Mouse (Mus musculus): ENCODE results near the gene Hibadh.

The Hibadh gene

DNA sequence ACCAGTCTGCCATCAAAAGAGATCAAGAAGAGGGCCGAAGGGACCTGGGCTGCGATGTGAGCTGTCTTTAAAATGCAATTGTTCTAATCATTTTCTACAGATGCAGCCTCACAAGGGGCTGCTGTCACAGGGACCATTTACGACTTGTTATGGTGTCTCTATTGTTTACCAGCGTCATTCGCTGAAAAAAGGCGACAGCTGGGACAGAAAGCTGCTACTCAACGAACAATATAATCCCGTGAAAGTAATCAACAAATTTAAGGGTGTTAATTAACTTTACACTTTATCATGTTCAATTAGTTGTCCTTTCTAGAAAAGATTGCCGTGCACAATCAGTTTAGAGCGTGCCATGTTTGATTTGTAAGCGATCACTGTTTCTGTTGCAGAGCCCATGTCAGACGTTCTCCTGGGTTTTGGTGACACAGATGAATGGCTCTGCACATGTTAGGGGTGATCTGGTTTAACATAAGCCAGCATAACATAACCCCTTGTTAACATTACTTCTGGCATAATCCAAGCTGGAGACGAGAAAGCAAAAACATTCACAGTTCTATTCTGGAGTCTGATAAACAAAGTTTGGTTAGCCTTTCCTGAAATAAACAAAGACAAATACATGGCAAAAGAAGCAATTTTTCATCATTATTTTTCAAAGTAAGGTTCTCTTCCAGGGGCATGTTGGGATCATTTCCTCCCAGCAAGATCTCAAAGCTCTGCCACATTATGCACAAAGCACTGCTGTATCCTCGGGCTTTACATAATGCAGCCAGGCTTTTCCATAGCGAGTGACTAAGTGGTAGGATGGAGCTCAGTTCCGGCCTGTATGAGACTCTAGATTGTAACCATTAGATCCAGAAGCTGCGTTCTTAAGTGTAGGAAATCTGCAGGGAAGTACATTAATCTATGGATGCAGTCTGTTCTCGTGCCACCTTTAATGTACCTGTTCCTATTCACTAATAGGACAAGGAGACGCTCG is 72.6 kb downstream of the Hibadh start:
- DNase-seq (ENCODE audit: low spot score in 2 of 2) = no peak

DNA sequence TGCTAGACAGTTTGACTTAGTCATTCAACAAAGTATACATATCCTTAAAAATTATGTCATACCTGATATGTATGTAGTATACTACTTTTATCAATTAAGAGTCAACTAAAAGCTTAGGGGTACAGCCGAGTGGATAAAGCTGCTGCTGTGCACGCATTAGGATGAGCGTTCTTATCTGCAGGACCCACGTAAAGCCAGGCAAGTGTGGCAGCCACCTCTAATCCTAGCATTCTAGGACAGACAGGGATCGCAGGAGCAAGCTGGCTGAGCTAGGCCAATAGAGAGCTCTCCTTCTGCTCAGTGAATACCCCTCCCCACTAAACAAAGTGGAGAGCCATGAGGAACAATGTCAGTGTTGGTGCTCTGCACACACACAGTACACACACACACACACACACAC is 75.0 kb downstream of the Hibadh start:
- no peak for DNase-seq (ENCODE audit: low spot score in 2 of 2)

DNA sequence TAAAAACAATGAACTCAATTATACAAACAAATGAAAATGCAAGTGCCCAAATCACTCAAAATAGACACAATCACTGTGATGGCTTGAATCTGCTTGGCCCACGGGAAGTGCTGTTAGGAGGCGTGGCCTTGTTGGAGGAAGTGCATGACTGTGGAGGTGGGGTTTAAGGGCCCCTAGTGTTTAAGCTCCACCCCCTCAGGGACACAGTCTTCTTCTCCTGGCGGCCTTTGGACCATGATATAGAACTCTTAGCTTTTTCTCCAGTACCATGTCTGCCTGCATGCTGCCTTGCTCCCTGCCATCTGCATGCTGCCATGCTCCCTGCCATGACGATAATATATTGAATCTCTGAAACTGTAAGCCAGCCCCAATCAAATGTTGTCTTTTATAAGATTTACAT is 77.2 kb downstream of the Hibadh start:
- DNase-seq (ENCODE audit: low spot score in 2 of 2) = no peak

DNA sequence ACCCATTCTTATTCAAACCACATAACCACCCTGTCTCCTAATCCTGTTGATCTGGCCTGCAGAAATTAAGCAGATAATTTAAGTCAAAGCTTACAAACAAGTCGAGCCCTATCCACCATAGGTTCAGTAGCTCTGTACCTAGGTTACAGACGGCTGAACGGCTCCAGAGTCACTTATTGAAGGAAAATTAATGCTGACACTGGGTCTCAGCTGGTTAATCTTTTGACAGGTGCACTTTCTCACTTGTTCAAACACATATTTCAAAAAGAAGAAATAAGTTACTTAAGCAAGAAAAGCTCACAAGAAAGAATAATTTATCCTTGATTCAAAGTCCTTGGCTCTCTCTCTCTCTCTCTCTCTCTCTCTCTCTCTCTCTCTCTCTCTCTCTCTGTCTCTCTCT is 81.1 kb downstream of the Hibadh start:
- DNase-seq (ENCODE audit: low spot score in 2 of 2) = no peak

DNA sequence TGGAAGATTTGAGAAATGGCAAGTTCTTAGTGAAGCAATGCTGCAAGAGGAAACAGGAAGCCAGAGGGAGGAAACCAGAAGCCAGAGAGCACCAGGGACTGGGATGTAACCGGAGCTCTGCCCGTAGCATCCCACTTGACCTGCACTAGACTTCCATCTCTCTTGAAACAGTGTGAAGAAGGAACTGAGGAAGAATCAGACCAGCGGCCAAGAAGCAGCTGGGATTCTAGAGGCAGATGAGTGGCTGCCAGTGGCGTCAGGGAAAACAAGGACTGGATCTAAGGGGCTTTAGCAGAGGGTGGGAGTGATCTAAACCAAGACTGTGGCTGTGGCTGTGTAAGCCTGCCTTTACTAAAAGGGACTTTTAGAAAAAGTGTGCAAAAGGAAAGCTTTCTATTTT is 95.8 kb downstream of the Hibadh start:
- no peak for DNase-seq (ENCODE audit: low spot score in 2 of 2)

DNA sequence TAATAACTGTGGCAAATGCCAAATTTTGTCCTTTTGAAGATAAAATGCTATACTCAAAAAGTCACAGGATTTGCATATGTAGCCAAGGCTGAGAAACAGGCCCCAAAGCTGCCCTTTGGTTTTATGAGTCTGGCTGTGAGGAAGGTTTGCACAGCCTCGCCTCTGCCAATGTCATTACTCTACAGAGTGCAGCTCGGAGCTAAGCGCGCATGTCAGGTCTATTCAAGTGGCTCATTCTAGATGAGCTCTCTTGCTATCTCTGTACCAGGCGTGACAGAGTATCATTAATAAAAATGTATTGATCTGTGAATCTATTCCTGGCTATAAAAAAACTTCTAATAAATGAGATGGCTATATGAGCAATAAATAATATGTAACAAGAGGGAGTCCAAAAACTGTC is 97.7 kb downstream of the Hibadh start:
- DNase-seq (ENCODE audit: low spot score in 2 of 2) = no peak

DNA sequence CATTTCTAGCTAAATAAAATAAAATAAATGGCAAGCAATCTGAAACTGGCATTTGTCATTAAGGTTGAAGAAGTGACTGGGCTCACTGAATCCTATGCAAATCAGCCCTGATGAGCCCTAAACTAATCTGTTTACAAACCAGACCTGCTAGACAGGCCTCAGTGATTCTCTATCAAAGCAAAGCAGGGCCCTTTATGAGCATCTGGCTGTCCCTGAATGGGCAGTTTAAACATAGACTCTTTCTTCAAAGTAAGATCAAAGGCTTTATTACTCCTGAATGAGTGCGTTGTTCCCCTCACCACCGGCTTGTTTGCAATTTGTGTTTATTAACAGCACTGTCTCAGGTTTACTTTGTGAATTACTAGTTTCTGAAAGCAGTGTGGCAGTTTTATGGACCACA is 100.3 kb downstream of the Hibadh start:
- DNase-seq (ENCODE audit: low spot score in 2 of 2) = no peak

DNA sequence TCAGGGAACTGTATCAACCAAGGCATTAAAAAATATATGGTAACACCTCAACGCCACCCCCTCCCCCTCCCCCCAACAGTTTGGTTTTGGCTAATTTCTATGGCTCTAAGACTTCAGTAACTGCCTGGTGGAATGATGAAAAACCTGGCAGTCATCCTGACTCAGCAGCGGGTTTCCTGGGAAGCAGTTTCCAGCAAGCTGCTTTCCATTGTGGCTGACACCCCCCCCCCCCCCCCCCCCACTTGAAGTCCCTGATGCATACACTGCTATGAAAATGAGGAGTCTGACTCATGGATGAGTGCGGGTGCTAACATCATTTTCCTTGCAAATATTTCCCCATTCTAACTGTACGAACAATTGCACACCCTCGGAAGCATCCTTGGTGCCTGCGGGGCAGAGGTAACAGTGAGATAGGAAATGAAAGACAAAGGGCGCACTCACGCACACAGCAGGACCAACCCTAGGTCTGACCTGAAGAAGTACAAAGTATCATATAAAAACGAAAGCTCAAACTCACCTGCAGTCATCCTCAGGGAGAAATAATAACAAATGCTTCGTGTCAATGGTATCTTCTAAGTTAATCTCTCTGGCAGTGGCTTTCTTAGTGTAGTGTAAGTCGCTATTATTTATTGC is 105.0 kb downstream of the Hibadh start:
- DNase-seq (ENCODE audit: low spot score in 2 of 2) = no peak

DNA sequence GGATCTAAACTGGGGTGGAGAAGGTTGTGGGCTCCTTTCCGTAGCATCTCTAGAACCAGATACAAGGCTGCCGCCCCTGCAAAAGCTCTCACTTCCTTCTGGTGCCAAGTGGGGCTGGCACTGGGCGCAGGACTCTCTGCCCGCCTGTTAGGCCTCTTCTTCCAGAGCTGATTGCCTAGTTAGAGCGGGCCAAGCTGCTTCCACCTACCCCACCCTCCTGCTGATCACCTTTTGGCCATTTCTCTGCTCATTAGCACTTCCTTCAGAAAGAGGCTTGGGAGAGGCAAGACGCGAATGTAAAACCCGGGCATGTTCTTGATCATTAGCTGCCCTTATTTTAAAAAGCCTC is 108.1 kb downstream of the Hibadh start:
- no peak for DNase-seq (ENCODE audit: low spot score in 2 of 2)

DNA sequence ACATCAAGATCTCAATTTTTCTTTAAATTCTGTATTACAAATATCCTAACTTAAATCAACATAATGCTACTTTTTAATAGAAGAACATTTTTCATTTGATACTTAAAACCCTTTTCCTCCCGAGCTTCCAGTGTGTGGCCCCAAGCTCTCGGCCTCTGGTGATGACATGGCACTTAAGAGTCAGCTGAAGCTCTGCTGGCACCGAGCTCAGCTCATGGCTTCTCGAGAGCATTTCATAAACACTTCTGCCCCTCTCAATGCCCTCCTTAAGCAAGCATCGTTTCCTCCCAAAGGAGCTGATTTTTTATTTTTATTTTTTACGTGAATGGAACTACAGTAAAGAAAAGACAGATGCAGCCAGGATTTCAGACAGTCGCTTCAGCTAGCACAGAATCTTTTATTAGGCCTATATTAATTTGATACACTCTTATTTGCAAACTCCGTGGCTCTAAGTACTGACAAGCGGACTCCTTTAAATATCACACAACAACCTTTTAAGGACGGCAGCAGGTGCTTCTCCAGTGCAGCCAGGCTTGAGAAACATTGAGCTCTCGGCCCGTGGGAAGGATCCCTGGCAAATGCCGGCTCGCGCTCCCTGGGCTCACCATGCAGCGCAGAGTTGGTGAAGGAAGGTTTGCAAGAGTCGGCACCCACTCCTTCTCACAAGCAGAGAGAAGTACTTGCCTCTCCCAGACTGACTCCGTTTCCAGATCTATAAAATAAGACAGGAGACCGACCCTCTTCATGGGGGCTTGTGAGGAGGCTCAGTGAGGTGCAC is 108.6 kb downstream of the Hibadh start:
- DNase-seq (ENCODE audit: low spot score in 2 of 2) = peak in 1 of 2 experiments; percentile 17

DNA sequence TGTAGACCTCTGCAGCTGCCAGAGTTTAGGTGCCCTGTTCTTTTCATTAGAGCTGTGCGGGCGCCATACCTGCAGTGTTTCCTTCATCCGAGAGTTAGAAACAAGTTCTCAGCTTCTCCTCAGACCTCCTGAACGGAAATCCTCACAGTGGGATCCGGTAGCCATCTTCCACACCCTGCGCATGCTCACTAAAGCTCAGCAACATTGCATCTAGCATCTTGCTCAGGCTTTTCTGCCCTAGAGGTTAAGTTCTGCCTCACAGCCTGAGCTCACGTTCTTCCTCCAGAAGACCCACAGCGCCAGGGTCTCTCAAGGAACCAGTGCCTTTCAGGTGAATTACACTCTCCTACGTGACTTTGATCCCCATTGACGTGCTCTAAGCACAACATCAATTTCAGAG is 109.3 kb downstream of the Hibadh start:
- DNase-seq (ENCODE audit: low spot score in 2 of 2) = no peak

DNA sequence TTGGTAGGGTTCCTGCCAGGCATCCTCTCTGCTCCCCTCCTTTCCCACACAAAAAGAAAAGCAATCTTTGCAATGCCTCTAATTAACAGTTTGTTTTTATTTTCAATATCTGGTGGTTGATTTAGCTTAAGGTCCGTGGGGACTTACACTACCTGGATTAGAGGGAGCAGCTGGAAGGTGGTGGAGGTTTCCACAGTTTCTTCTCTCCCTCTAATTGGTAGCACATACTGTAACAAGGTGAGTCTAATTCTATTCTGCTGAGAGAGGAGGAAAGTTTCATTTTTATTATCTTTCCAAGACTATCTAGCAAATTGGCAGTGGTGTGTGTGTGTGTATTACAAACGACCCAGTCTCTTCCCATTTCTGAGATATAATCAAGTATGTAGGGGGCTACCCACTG is 116.0 kb downstream of the Hibadh start:
- DNase-seq (ENCODE audit: low spot score in 2 of 2) = no peak

DNA sequence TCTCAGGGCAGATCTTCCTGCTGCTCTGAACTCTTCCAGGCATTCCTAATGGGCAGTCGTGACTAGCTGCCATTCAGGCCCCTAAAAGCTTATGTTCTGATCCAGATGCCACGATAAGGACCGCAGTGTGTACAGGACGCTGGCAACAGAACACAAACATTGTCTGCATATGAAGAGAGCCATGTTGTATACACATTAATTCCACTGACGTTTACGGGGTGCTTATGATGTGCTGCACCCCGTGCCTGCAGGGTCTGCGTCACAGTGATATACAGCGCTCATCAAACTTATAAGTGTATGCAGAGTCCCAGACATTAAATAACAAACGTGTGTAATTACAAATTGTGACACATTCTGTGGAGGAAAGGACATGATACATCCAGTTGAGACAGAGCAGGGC is 121.5 kb downstream of the Hibadh start:
- DNase-seq (ENCODE audit: low spot score in 2 of 2) = no peak

DNA sequence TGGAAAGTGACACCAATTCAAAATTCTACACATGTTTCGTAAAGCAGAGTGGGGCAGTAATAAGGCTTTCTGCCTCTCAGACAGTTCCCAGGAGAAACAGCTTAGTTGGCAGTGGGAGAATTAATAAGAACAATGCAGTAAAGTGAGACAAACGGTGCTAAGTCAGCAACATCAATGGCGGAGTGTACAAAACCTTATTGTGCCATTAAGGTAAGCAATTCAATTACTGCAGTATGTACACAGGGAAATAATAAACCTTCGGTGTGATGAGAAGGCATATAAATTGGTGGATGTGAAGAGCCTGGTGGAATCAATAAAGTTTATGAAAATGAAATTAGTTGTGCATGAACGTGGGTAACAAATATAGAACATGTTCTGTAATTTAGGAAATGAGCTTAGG is 122.9 kb downstream of the Hibadh start:
- no peak for DNase-seq (ENCODE audit: low spot score in 2 of 2)

DNA sequence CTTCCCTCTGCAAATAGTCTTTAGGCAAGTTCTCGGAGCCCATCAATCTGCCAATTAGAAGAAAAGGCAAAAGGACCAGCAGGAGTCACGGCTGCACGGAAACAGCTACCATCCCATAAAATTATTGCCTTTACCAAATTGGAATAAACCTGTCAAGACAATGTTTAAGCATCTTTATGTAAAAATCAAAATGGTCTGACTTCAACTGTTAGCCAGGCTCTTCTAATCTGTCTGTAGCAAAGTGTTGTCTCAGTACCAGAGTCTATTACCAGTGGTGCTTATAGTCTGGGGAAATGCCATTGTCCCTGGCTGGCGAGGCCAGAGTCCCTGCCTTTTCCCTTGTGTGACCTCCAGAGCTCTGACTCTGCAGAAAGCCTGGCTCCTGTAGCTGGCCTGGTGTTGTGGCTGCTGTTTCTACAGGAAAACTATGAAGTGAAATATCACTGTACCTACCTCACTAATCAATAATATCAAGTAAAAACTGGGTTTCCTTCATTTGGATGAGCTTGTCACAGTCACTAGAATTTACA is 126.2 kb downstream of the Hibadh start:
- no peak for DNase-seq (ENCODE audit: low spot score in 2 of 2)

DNA sequence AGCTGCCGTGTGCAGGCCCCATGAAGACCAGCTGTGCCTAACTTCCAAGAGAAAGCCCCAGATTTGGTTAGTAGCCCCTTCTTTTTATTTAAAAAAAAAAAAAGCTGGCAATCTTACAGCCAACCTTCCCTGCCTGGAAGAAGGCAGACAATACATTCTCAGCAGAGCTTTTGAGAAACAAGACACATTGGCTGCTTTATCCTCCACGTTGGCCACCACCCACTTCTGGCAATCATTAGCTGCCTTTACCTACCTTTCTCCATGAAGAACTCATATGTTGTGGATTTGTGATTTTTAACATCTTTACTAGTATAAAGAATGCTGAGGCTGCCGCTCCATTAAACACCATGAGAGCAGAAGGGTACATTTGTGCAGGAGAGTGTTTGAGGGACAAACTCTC is 131.4 kb downstream of the Hibadh start:
- no peak for DNase-seq (ENCODE audit: low spot score in 2 of 2)

DNA sequence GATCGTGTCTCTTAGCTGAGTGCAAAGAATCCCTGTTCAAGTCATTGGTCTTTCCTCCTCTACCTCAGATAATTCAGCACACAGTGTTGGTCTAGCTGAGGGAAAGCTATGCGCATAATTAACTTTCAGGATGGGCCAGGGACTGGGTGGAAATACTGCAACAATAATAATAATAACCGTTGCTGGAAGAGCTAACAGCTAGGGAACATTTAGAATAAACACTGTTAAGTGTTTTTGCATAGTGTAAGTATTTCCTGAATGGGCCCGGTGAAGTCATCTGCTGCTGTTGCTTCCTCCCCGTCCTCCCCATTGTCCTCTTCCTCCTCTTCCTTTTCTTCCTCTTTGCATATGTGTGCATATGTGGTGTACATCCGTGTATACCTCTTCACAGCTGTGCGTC is 132.2 kb downstream of the Hibadh start:
- no peak for DNase-seq (ENCODE audit: low spot score in 2 of 2)

DNA sequence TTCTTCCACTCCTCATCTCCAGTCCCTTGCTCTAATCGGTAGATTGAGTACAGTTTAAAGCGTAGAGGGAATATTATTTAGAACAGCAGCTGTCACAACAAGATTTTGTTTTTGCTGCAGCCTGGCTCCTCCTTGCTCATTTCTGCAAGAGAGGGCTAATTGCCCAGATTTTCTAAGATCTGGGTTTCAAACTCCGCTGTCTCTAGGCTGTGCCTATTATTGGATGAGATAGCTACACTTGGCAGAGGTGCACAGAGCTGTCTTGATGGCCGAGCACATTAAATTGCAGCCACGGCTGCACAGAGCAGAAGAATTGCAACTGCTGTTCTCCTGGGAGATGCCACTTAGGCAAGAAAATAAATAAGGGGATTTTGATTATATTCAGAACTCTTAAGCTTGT is 133.0 kb downstream of the Hibadh start:
- DNase-seq (ENCODE audit: low spot score in 2 of 2) = peak in 1 of 2 experiments; percentile 10

DNA sequence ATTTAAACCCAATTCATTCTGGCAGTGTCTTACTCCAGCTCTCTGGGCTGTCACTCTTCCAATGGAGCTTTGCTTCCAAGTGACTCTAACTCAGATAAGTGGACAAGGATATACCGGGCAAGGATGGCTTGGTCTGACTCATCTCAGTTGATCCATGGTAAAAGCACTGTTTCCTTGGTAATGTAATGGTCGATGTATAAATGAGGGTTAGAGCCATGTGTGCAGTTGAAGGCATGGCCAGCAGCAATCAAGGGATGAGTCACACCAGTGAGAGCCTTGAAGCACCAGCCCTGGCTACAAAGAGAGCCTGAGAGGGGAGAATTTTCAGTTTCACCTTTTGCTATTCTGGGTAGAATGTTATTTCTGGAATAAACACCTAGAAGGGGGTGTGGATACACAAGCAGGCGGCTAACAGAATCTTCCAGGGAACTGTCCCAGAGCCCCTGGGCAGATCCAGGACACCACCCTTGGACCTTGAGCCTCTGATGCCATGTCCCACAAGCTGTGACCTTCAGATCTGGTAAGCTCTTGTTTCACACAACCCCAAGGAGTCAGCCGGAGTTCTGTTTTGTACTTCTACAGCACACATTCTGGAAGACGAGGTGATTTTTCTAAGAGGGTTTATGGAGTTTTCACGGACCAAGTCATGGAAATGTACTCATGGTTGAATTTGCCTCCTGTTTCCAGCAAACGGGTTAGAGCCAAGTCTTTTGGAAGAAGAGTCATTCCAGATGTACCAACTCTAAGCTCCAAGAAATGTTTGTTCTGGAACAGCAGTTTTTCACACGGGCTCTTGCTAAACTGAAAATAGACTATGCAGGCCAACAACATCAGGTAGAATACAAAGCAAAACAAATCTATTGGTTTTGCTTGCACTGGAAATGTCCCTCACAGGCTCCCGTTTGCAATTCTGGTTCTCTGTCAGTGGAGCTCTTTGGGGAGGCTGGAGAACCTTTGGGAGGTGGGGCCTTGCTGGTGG is 134.1 kb downstream of the Hibadh start:
- no peak for DNase-seq (ENCODE audit: low spot score in 2 of 2)

DNA sequence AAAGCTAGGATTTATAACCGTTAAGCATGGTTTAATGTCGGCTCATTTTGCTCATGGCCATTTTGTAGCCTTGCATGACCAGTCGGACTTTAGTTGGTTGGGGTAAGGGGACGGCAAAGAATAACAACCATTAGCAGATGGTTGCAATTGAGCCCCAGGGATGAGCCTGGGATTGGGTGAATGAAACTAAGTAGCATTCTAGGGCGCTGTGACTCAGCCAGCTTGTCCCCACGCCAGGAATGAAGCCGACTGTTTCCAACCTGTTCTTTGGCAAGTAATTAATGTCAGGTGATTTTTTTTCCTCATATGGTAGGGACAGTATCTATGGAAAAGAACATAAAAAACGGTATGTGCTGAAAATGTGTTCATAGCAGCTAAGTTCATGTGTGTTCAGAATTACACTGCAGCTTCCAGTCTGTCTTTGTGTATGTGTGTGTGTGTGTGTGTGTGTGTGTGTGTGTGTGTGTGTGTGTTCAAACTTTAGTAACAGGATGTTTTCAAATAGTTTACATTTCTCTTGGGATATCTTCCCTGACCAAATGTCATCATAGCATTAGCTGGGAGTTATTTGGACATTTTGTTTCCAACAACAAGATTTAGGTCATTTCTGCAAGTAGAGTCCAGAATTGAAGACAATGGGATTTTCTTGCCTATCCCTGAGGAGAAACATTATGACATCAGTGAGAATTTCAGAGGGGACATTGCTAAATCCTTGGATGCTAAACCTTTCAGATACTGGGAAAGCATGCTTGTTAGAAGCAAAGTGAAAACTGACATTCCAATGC is 135.3 kb downstream of the Hibadh start:
- DNase-seq (ENCODE audit: low spot score in 2 of 2) = peak in 1 of 2 experiments; percentile 22
